Mouse (Mus musculus) stomach, embryonic 16.5 days (tissue): Measurements from ENCODE around the gene Slc4a8. TPM values are rescaled to one million over a fixed set of nuclear protein-coding genes. Genes with fewer than 3 reads are reported as not detected.

Source experiments
- ATAC-seq: fragments of 200-750 bp; cut with Nextera tagmentation; 2 replicates; pipeline ENCODE4 v1.8.0; 2017; ENCODE audit warnings: moderate number of reproducible peaks, moderate TSS enrichment; ENCODE audit not compliant: insufficient read depth, low FRiP score
- H3K27ac ChIP-seq: fragments of 300-500 bp; sonication (generic); 2 replicates; pipeline ENCODE4 v1.5.1; 2014; ENCODE audit warnings: low read length
- H3K27me3 ChIP-seq: fragments of 300-500 bp; sonication (generic); 2 replicates; pipeline ENCODE4 v1.6.1; 2014; ENCODE audit warnings: low read length, control low read depth, mixed read lengths; ENCODE audit not compliant: control insufficient read depth, insufficient read depth
- H3K36me3 ChIP-seq: fragments of 300-500 bp; sonication (generic); 2 replicates; pipeline ENCODE4 v1.6.1; 2014; ENCODE audit warnings: low read length; ENCODE audit not compliant: control insufficient read depth, insufficient read depth
- H3K4me1 ChIP-seq: fragments of 300-500 bp; sonication (generic); 2 replicates; pipeline ENCODE4 v1.6.1; 2014; ENCODE audit warnings: low read length, control low read depth, mixed read lengths; ENCODE audit not compliant: control insufficient read depth, insufficient read depth
- H3K4me2 ChIP-seq: fragments of 300-500 bp; sonication (generic); 2 replicates; pipeline ENCODE4 v1.6.1; 2014; ENCODE audit warnings: low read depth, low read length, mixed read lengths
- H3K4me3 ChIP-seq: fragments of 300-500 bp; sonication (generic); replicated peaks from 2 replicates; pipeline ENCODE4 v1.5.1; 2014; ENCODE audit warnings: mild to moderate bottlenecking, low read length
- H3K9ac ChIP-seq: fragments of 300-500 bp; sonication (generic); 2 replicates; pipeline ENCODE4 v1.6.1; 2014; ENCODE audit warnings: low read length
- H3K9me3 ChIP-seq: fragments of 300-500 bp; sonication (generic); replicated peaks from 2 replicates; pipeline ENCODE4 v1.6.1; 2016; ENCODE audit warnings: low read length, control low read depth; ENCODE audit not compliant: control insufficient read depth
- WGBS: fragments of 180-500 bp; shearing (Covaris S2); extraction: QIAGEN DNeasy Blood & Tissue Kit; methylation state at CpG from one replicate; pipeline ENCODE4 v1.1.7; 2014; 5-methylcytosine and 5-hydroxymethylcytosine counted together
- polyA plus RNA-seq: library from polyadenylated mRNA; unstranded; fragments of >200 nt; fragmentation: Nextera tagmentation; extraction: Ambion mirVana; gene quantifications from 2 replicates; pipeline ENCODE4 v1.2.1, GENCODE M21; 2015

Gene Slc4a8
- polyA plus RNA-seq, 1 experiment from 2014 or later = 4.7 TPM

GRCm38 (mm10) chr15:100792324-100792723, 30.8 kb downstream of the Slc4a8 start:
- Histone ChIP-seq H3K4me1 (no peaks in the 10 kb centered on the region), H3K27ac (no peak overlapping the region), H3K36me3 (no peaks in the 10 kb centered on the region), H3K4me3 (no peak overlapping the region), H3K9ac (no peak overlapping the region), H3K4me2 (no peak overlapping the region), H3K9me3 (no peaks in the 10 kb centered on the region), H3K27me3 (no peaks in the 10 kb centered on the region)
- WGBS = 65% methylated on average over 2 of the region's 2 CpGs
- no peak for ATAC-seq

DNA sequence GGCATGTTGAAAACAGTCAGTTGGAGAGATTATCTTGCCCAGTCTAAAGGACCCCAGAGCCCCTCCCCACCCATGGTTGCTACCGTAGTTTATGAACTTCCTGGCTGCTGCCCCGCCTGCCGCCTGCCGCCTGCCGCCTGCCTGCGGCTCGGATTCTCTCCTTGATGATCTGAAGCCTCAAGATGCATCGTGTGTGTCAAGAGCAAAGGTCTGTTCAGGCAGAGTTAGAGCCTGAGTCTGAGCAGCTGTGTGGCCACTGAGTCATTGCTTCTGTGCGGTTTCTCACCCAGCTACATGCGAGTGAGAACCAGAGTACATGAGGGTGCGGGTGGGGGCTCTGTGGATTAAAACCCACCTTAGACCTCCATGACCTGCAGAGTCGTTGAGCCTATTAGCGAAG, 39.4 kb downstream of the Slc4a8 start:
- Histone ChIP-seq H3K4me2 (no peak overlapping the region), H3K9me3 (no peaks in the 10 kb centered on the region), H3K27me3 (no peaks in the 10 kb centered on the region), H3K27ac (no peak overlapping the region), H3K36me3 (no peaks in the 10 kb centered on the region), H3K4me1 (no peaks in the 10 kb centered on the region), H3K4me3 (no peak overlapping the region), H3K9ac (no peak overlapping the region)
- ATAC-seq = no peak
- WGBS = 51% methylated on average over 13 of the region's 13 CpGs

GRCm38 (mm10) chr15:100808062-100808461, 46.5 kb downstream of the Slc4a8 start:
- Histone ChIP-seq H3K27ac (no peak overlapping the region), H3K4me1 (0 out of 2 replicates have a peak, but pooled peaks cover under 1% of the 10 kb centered on the region), H3K4me2 (no peak overlapping the region), H3K9me3 (no peaks in the 10 kb centered on the region), H3K9ac (no peak overlapping the region), H3K4me3 (no peak overlapping the region), H3K27me3 (no peaks in the 10 kb centered on the region), H3K36me3 (no peaks in the 10 kb centered on the region)
- no peak for ATAC-seq
- 71% methylated on average over 12 of the region's 12 CpGs for WGBS

- no peak overlapping the region for H3K4me3 ChIP-seq
- H3K27ac ChIP-seq = no peak overlapping the region
- no peaks in the 10 kb centered on the region for H3K27me3 ChIP-seq
- 74% methylated on average over 9 of the region's 9 CpGs for WGBS
- ATAC-seq = no peak
- H3K4me2 ChIP-seq = no peak overlapping the region
- 0 out of 2 replicates have a peak, but pooled peaks cover 4% of the 10 kb centered on the region for H3K4me1 ChIP-seq
- no peaks in the 10 kb centered on the region for H3K9me3 ChIP-seq
- no peaks in the 10 kb centered on the region for H3K36me3 ChIP-seq
- no peak overlapping the region for H3K9ac ChIP-seq
Observed at GRCm38 (mm10) chr15:100808484-100808883, 46.9 kb downstream of the Slc4a8 start.

- 83% methylated on average over 8 of the region's 8 CpGs for WGBS
Observed at GRCm38 (mm10) chr15:100810243-100810642, 48.7 kb downstream of the Slc4a8 start.

GRCm38 (mm10) chr15:100813501-100813900, 52.0 kb downstream of the Slc4a8 start:
- H3K4me1 ChIP-seq = peaks cover 15% of the 10 kb centered on the region; the same call in 1 of the 2 replicates
- no peak overlapping the region for H3K9ac ChIP-seq
- H3K36me3 ChIP-seq = no peaks in the 10 kb centered on the region
- no peak overlapping the region for H3K27ac ChIP-seq
- no peak overlapping the region for H3K4me3 ChIP-seq
- ATAC-seq = no peak
- H3K9me3 ChIP-seq = no peaks in the 10 kb centered on the region
- H3K27me3 ChIP-seq = no peaks in the 10 kb centered on the region
- H3K4me2 ChIP-seq = no peak overlapping the region
- 62% methylated on average over 5 of the region's 5 CpGs for WGBS

More at GRCm38 (mm10) chr15:100810243-100810642, 48.7 kb downstream of the Slc4a8 start:
- no peak overlapping the region for H3K4me3 ChIP-seq
- no peak overlapping the region for H3K27ac ChIP-seq
- H3K9ac ChIP-seq = no peak overlapping the region
- no peak for ATAC-seq
- H3K4me1 ChIP-seq = peaks cover 13% of the 10 kb centered on the region; the same call in 1 of the 2 replicates
- no peaks in the 10 kb centered on the region for H3K9me3 ChIP-seq
- H3K27me3 ChIP-seq = no peaks in the 10 kb centered on the region
- no peaks in the 10 kb centered on the region for H3K36me3 ChIP-seq
- no peak overlapping the region for H3K4me2 ChIP-seq

DNA sequence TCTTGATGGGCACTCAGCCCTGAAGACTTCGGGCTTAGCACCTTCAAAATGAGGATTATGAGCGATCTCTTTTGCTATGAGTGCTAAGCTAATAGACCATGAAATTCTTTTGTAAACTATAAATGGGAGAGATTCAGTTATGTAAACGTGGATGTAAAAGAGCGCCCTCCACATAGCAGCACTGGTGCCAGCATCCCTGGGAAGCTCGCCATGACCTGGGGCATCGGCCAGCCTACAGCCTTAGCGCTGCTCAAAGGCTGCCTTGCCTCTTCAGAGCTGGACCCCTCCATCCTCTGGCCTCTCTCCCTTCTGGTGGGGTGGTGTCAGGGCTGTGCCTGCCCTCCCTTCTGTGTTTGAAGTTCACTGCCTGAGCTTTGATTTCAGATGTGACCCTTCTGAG, 52.5 kb downstream of the Slc4a8 start:
- no peaks in the 10 kb centered on the region; the same call in 1 of the 2 replicates for H3K9me3 ChIP-seq
- H3K27me3 ChIP-seq = no peaks in the 10 kb centered on the region
- H3K4me2 ChIP-seq = no peak overlapping the region
- H3K4me3 ChIP-seq = no peak overlapping the region
- H3K27ac ChIP-seq = no peak overlapping the region
- WGBS = 58% methylated on average over 7 of the region's 7 CpGs
- no peak overlapping the region for H3K9ac ChIP-seq
- ATAC-seq = no peak
- peaks cover 15% of the 10 kb centered on the region; the same call in 1 of the 2 replicates for H3K4me1 ChIP-seq
- no peaks in the 10 kb centered on the region for H3K36me3 ChIP-seq

DNA sequence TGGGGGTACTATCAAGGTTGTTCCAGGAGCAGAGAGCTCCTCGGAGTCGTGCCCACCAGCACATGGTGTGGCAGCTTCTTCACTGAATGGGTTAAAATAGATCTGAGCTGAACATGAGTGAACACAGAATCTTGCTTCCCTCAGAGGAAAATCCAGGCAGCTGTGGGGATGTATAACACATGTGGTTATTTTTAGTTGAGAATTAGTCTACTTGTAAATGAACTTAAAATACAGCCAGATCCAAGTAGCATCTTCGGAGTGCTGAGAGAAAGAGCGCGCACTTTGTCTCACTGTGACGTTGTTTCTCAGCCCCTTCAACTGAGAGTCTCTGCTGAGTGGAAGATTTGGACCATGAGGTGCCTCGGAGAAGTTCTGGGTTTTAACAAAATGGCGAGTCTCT, 53.8 kb downstream of the Slc4a8 start:
- no peak for ATAC-seq
- Histone ChIP-seq H3K36me3 (no peaks in the 10 kb centered on the region), H3K4me3 (no peak overlapping the region), H3K27me3 (no peaks in the 10 kb centered on the region), H3K27ac (no peak overlapping the region), H3K4me2 (no peak overlapping the region), H3K9me3 (no peaks in the 10 kb centered on the region; the same call in 1 of the 2 replicates), H3K9ac (no peak overlapping the region), H3K4me1 (peaks cover 15% of the 10 kb centered on the region; the same call in 1 of the 2 replicates)
- WGBS = 69% methylated on average over 8 of the region's 8 CpGs

GRCm38 (mm10) chr15:100818860-100819259, 57.3 kb downstream of the Slc4a8 start:
- 77% methylated on average over 3 of the region's 3 CpGs for WGBS
- no peaks in the 10 kb centered on the region; the same call in 1 of the 2 replicates for H3K9me3 ChIP-seq
- H3K27ac ChIP-seq = no peak overlapping the region
- ATAC-seq = no peak
- H3K36me3 ChIP-seq = no peaks in the 10 kb centered on the region
- H3K4me3 ChIP-seq = no peak overlapping the region
- peaks cover 9% of the 10 kb centered on the region; the same call in 1 of the 2 replicates for H3K4me1 ChIP-seq
- H3K9ac ChIP-seq = no peak overlapping the region
- 0 out of 2 replicates have a peak, but pooled peaks cover under 1% of the 10 kb centered on the region for H3K27me3 ChIP-seq
- H3K4me2 ChIP-seq = no peak overlapping the region
